Mouse (Mus musculus): Measurements from ENCODE around the gene Acp7.

DNA sequence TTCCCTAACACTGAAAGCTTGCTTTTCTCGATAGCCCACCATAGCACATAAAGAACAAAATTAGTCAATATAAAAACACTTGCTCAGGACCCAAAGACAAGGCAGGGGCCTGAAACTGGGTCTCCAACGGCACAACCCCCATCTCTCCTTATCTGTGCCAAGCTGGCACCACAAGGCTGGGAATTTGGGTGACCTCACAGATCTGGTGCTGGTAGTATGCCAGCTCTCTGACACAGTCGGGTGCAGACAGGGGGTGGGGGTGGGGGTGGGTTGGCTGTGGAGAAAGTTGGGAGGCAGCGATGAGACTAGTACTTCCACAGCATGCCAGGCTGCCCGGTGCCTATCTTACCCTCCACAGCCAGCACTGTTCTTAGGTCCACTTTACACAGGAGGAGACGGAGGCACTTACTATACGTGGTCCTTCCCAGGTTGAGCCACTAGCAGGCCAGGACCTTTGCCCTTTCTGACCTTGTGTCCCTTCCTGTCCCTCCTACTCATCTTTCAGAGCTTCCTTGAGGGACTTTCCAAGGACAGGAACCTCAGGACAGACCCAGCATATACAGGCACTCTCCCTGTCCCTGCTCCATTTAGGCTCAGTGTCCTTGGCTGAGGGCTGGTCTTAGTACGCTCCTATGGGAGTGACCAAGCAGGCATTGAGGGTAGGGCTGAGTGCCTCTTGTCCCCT, 35.2 kb downstream of the Acp7 start:
- TF ChIP-seq CTCF (IDR thresholded peaks at IDR 0.05; ENCODE audit: low read depth, low read length): no peak
- no peak for TF ChIP-seq POLR2A (IDR thresholded peaks at IDR 0.05; ENCODE audit: extremely low read depth, insufficient read depth, low read length)
